Mouse (Mus musculus) liver, adult 2 months (tissue): ENCODE data around the gene Enox1. TPM values are rescaled to one million over a fixed set of nuclear protein-coding genes. Genes with fewer than 3 reads are reported as not detected.

Experiments used
- DNase-seq: peaks from one replicate; pipeline ENCODE4 v3.0.0-alpha.2; 2011; ENCODE audit warnings: low read depth, low spot score; ENCODE audit errors: extremely low read depth
- H3K27ac ChIP-seq: fragments of 200-500 bp; replicated peaks from 2 replicates; pipeline ENCODE4 v1.5.1; 2012; ENCODE audit warnings: low read depth, mild to moderate bottlenecking, control low read depth, inconsistent platforms, low read length; ENCODE audit not compliant: insufficient read depth
- H3K27me3 ChIP-seq: fragments of 200-500 bp; 2 replicates; pipeline ENCODE4 v1.6.1; 2012; ENCODE audit warnings: mild to moderate bottlenecking, moderate library complexity, low read length, inconsistent platforms; ENCODE audit not compliant: control insufficient read depth, insufficient read depth
- H3K36me3 ChIP-seq: fragments of 200-500 bp; 2 replicates; pipeline ENCODE4 v1.6.1; 2012; ENCODE audit warnings: low read length, inconsistent platforms; ENCODE audit not compliant: control insufficient read depth, insufficient read depth
- H3K4me1 ChIP-seq: fragments of 200-500 bp; 2 replicates; pipeline ENCODE4 v1.6.1; 2011; ENCODE audit warnings: low read length; ENCODE audit not compliant: control insufficient read depth, insufficient read depth
- H3K4me3 ChIP-seq: fragments of 200-500 bp; 2 replicates; pipeline ENCODE4 v1.5.1; 2011; ENCODE audit warnings: low read depth, mild to moderate bottlenecking, control low read depth, low read length, moderate library complexity; ENCODE audit not compliant: insufficient read depth
- H3K79me2 ChIP-seq: fragments of 200-500 bp; 2 replicates; pipeline ENCODE4 v1.6.1; 2012; ENCODE audit warnings: inconsistent platforms, mild to moderate bottlenecking, low read length, moderate library complexity; ENCODE audit not compliant: control insufficient read depth, insufficient read depth
- H3K9ac ChIP-seq: fragments of 200-500 bp; 2 replicates; pipeline ENCODE4 v1.6.1; 2012; ENCODE audit warnings: low read depth, mild to moderate bottlenecking, control low read depth, inconsistent platforms, low read length
- CTCF ChIP-seq: fragments of 200-500 bp; IDR thresholded peaks from 2 replicates; pipeline ENCODE4 v1.5.1; 2011; ENCODE audit warnings: low read depth, low read length, control low read depth
- POLR2A ChIP-seq: fragments of 200-500 bp; IDR thresholded peaks from 2 replicates; pipeline ENCODE4 v1.6.1; 2011; ENCODE audit warnings: low read length, control low read depth; ENCODE audit not compliant: insufficient read depth; ENCODE audit errors: extremely low read depth
- WGBS: fragments of 180-500 bp; shearing (Covaris S2); methylation state at CpG from one replicate; pipeline ENCODE4 v1.1.7; 2018; 5-methylcytosine and 5-hydroxymethylcytosine counted together
- polyA plus RNA-seq: library from polyadenylated mRNA; depleted of rRNA; stranded (reverse); fragments of >200 nt; gene quantifications from 2 replicates; pipeline ENCODE4 v1.2.3, GENCODE M21; 2012
- total RNA-seq: library from RNA; depleted of rRNA; stranded (reverse); fragments of >200 nt; gene quantifications from 2 replicates; pipeline ENCODE4 v1.2.3, GENCODE M21; 2014

Gene Enox1
- total and polyA plus RNA-seq, 2 experiments, result 0.09 TPM; not detected in 1

- TF ChIP-seq CTCF (no peak), POLR2A (no peak)
- WGBS, result 69% methylated on average over 14 of the region's 14 CpGs
- Histone ChIP-seq H3K27me3 (no peaks in the 10 kb centered on the region), H3K27ac (no peak overlapping the region), H3K36me3 (no peaks in the 10 kb centered on the region), H3K4me3 (no peak overlapping the region), H3K79me2 (no peaks in the 10 kb centered on the region), H3K4me1 (no peaks in the 10 kb centered on the region), H3K9ac (no peak overlapping the region)
- DNase-seq, result no peak
Observed at GRCm38 (mm10) chr14:77599016-77599704, 442.6 kb downstream of the Enox1 start.

GRCm38 (mm10) chr14:77600773-77601172 is 444.2 kb downstream of the Enox1 start:
- no peaks in the 10 kb centered on the region for H3K36me3 ChIP-seq
- DNase-seq, result no peak
- no peak overlapping the region for H3K4me3 ChIP-seq
- H3K9ac ChIP-seq, result no peak overlapping the region
- TF ChIP-seq POLR2A, result no peak
- no peak for TF ChIP-seq CTCF
- 89% methylated on average over 1 of the region's 1 CpGs for WGBS
- no peaks in the 10 kb centered on the region for H3K27me3 ChIP-seq
- no peaks in the 10 kb centered on the region for H3K79me2 ChIP-seq
- H3K4me1 ChIP-seq, result no peaks in the 10 kb centered on the region
- H3K27ac ChIP-seq, result no peak overlapping the region

GRCm38 (mm10) chr14:77601446-77601845 is 444.9 kb downstream of the Enox1 start:
- Histone ChIP-seq H3K79me2 (no peaks in the 10 kb centered on the region), H3K36me3 (no peaks in the 10 kb centered on the region), H3K27ac (no peak overlapping the region), H3K4me1 (no peaks in the 10 kb centered on the region), H3K4me3 (no peak overlapping the region), H3K27me3 (no peaks in the 10 kb centered on the region), H3K9ac (no peak overlapping the region)
- TF ChIP-seq POLR2A, result no peak
- TF ChIP-seq CTCF, result no peak
- DNase-seq, result no peak
- WGBS, result 88% methylated on average over 2 of the region's 2 CpGs

GRCm38 (mm10) chr14:77608182-77608839 is 451.7 kb downstream of the Enox1 start:
- H3K27me3 ChIP-seq, result no peaks in the 10 kb centered on the region
- no peaks in the 10 kb centered on the region for H3K4me1 ChIP-seq
- no peak overlapping the region for H3K27ac ChIP-seq
- H3K36me3 ChIP-seq, result no peaks in the 10 kb centered on the region
- no peak for DNase-seq
- WGBS, result 87% methylated on average over 5 of the region's 5 CpGs
- H3K4me3 ChIP-seq, result no peak overlapping the region
- H3K9ac ChIP-seq, result no peak overlapping the region
- no peaks in the 10 kb centered on the region for H3K79me2 ChIP-seq
- TF ChIP-seq CTCF, result no peak
- TF ChIP-seq POLR2A, result no peak

GRCm38 (mm10) chr14:77615201-77615600 is 458.6 kb downstream of the Enox1 start:
- Histone ChIP-seq H3K4me1 (no peaks in the 10 kb centered on the region), H3K79me2 (no peaks in the 10 kb centered on the region), H3K36me3 (no peaks in the 10 kb centered on the region), H3K9ac (no peak overlapping the region), H3K4me3 (no peak overlapping the region), H3K27ac (no peak overlapping the region), H3K27me3 (no peaks in the 10 kb centered on the region)
- TF ChIP-seq CTCF (no peak), POLR2A (no peak)
- DNase-seq, result no peak
- WGBS, result 95% methylated on average over 16 of the region's 16 CpGs

- Histone ChIP-seq H3K27me3 (no peaks in the 10 kb centered on the region), H3K9ac (no peak overlapping the region), H3K27ac (no peak overlapping the region), H3K36me3 (no peaks in the 10 kb centered on the region), H3K79me2 (no peaks in the 10 kb centered on the region), H3K4me1 (no peaks in the 10 kb centered on the region), H3K4me3 (no peak overlapping the region)
- peak; percentile 12 for DNase-seq
- TF ChIP-seq POLR2A (no peak), CTCF (no peak)
- WGBS, result 47% methylated on average over 6 of the region's 6 CpGs
Observed at GRCm38 (mm10) chr14:77617250-77617649, 460.7 kb downstream of the Enox1 start.
